Mouse (Mus musculus) hindbrain, embryonic 10.5 days (tissue): ENCODE measurements around the gene Plcd4. TPM values are rescaled to one million over a fixed set of nuclear protein-coding genes. Genes with fewer than 3 reads are reported as not detected.

Experiments
- DNase-seq: peaks from one replicate; pipeline ENCODE4 v3.0.0-alpha.2; 2017; ENCODE audit warnings: low spot score
- H3K27ac ChIP-seq: fragments of 300-500 bp; sonication (generic); 2 replicates; pipeline ENCODE4 v1.5.1; 2016; ENCODE audit warnings: mild to moderate bottlenecking, moderate library complexity
- H3K27me3 ChIP-seq: fragments of 300-500 bp; sonication (generic); 2 replicates; pipeline ENCODE4 v1.6.1; 2016; ENCODE audit warnings: mild to moderate bottlenecking; ENCODE audit not compliant: poor library complexity, insufficient read depth, severe bottlenecking
- H3K36me3 ChIP-seq: fragments of 300-500 bp; sonication (generic); 2 replicates; pipeline ENCODE4 v1.6.1; 2016; ENCODE audit warnings: mild to moderate bottlenecking, moderate library complexity
- H3K4me1 ChIP-seq: fragments of 300-500 bp; sonication (generic); replicated peaks from 2 replicates; pipeline ENCODE4 v1.6.1; 2016; ENCODE audit warnings: mild to moderate bottlenecking
- H3K4me3 ChIP-seq: fragments of 300-500 bp; sonication (generic); 2 replicates; pipeline ENCODE4 v1.5.1; 2016; ENCODE audit warnings: mild to moderate bottlenecking, moderate library complexity
- H3K9me3 ChIP-seq: fragments of 300-500 bp; sonication (generic); 2 replicates; pipeline ENCODE4 v1.6.1; 2016; ENCODE audit warnings: mild to moderate bottlenecking, moderate library complexity
- WGBS: fragments of 180-500 bp; shearing (Covaris S2); methylation state at CpG from one replicate; pipeline ENCODE4 v1.1.7; 2016; 5-methylcytosine and 5-hydroxymethylcytosine counted together
- polyA plus RNA-seq: library from polyadenylated mRNA; unstranded; fragments of >200 nt; fragmentation: Nextera tagmentation; extraction: Ambion mirVana; gene quantifications from 2 replicates; pipeline ENCODE4 v1.2.1, GENCODE M21; 2016

The Plcd4 gene
- polyA plus RNA-seq, 1 experiment from 2014 or later, result 1.3 TPM

- H3K36me3 ChIP-seq, result peaks cover 15% of the 10 kb centered on the region
- no peak overlapping the region for H3K4me3 ChIP-seq
- 89% methylated on average over 5 of the region's 5 CpGs for WGBS
- DNase-seq, result no peak
- no peaks in the 10 kb centered on the region for H3K9me3 ChIP-seq
- no peaks in the 10 kb centered on the region for H3K4me1 ChIP-seq
- no peak overlapping the region for H3K27ac ChIP-seq
- H3K27me3 ChIP-seq, result no peaks in the 10 kb centered on the region
These were observed 16.4 kb downstream of the Plcd4 start for GRCm38 (mm10) chr1:74559061-74559460.

DNA sequence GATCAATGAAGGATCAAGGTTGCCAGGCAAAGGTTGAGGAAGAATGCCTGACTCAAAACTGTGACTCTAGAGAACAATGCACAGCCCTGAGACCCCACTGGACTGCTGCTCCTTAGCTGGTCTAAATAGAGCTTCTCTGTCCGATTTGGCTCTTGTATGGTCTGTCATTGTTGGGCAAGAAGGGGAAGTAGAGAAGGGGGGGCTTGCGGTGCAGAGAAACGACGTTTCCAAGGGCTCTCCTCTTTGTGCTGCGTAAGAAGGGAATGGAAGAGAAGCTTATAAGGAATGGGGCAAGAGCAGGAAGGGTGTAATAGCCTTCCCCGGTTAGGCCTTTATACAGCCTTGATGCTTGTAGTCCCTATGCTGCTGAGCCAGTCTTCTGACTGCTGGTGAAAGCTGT, 23.1 kb downstream of the Plcd4 start:
- Histone ChIP-seq H3K4me1 (no peaks in the 10 kb centered on the region), H3K4me3 (no peak overlapping the region), H3K27me3 (no peaks in the 10 kb centered on the region), H3K9me3 (no peaks in the 10 kb centered on the region), H3K27ac (no peak overlapping the region), H3K36me3 (peaks cover 81% of the 10 kb centered on the region)
- WGBS, result 72% methylated on average over 6 of the region's 6 CpGs
- no peak for DNase-seq

DNA sequence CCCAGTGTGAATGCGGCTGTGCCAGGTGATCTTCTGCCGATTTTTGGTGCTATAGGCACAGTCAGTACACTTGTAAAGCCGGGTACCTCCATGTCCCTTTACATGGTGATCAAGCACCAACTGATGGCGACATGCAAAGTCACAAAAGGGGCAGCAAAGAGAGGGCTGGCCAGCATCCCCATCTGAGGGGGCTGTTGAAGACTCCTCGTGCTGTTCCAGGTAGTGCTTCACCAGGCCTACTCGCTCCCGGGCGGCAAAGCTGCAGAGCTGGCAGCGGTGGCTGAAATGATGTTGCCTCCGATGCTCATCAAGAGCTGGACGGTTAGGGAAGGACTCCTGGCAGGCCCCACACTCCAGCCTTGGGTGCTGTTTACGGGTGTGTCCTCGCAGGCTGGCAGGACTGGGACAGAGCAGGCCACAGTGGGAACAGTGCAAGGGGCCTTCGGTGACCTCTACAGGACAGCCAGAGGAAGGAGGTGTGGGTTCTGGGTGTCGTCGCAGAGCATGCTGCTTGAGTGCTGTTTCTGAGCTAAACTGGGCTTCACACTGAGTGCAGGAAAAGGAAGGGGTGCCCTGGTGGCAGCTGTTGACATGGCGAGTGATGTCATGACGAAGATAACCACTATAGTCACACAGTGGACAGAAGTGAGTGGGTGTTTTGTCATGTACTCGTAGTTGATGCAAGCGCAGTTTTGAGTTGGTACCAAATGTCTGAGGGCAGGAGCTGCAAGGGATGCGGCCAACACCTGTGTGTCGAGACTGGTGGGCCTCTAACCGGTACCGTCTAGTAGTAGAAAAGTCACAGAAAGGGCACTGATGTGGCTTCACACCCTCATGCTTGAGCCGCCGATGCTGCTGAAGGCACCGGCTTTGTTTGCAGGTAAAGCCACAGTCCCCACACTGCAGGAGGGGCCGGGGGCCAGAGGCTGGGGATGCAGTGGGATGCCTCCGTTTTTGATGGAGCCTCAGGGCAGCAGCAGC, 27.3 kb downstream of the Plcd4 start:
- WGBS, result 91% methylated on average over 29 of the region's 29 CpGs
- H3K36me3 ChIP-seq, result peaks cover 98% of the 10 kb centered on the region
- no peak for DNase-seq

GRCm38 (mm10) chr1:74582621-74583020, 39.9 kb downstream of the Plcd4 start:
- peaks cover 17% of the 10 kb centered on the region for H3K4me1 ChIP-seq

More for the DNA sequence above, 27.3 kb downstream of the Plcd4 start:
- H3K4me1 ChIP-seq, result no peaks in the 10 kb centered on the region
- H3K27ac ChIP-seq, result no peak overlapping the region
- no peaks in the 10 kb centered on the region for H3K9me3 ChIP-seq
- no peaks in the 10 kb centered on the region for H3K27me3 ChIP-seq
- no peak overlapping the region for H3K4me3 ChIP-seq

DNA sequence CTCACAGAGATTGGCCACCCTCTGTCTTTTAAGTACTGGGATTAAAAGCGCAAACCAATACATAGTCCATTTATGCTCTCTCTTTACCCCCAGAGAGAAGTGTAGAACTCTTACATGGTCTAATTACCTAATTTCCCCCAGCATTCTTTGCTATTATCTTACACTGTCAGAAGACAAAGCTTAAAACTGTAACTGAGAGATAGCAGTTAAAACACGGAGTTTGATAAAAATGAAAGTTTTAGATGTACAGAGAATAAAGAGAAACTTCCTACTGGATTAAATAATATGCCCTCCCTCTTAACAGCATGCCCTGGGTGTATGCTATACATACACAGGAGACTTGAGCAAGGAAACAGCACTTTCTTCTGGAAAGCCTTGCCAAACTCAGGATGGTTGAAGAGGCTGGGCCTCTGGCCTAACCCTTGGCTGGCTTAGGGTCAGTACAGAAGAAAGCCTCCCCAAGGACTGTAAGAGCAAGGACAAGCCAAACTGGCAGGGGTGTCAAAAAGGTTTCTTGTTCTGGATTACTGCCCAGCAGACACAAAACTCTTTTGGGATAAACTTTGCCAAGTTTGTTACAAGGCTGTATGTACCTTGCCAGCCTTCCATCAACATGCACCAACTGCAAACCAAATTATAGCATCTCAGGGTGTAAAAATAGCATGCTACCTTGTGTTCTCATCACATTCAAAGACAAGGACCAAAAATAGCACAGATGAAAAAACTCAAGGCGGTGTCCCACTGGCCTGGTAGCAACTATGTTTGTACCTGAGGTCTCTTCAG, 42.1 kb downstream of the Plcd4 start:
- Histone ChIP-seq H3K9me3 (no peaks in the 10 kb centered on the region), H3K4me3 (no peak overlapping the region), H3K36me3 (peaks cover 49% of the 10 kb centered on the region), H3K27ac (no peak overlapping the region), H3K27me3 (no peaks in the 10 kb centered on the region), H3K4me1 (peaks cover 24% of the 10 kb centered on the region)
- DNase-seq, result no peak
- 92% methylated on average over 3 of the region's 3 CpGs for WGBS

More at GRCm38 (mm10) chr1:74582621-74583020, 39.9 kb downstream of the Plcd4 start:
- no peak overlapping the region for H3K4me3 ChIP-seq
- H3K27ac ChIP-seq, result no peak overlapping the region
- no peaks in the 10 kb centered on the region for H3K27me3 ChIP-seq
- DNase-seq, result no peak
- H3K9me3 ChIP-seq, result no peaks in the 10 kb centered on the region
- WGBS, result 76% methylated on average over 3 of the region's 3 CpGs
- H3K36me3 ChIP-seq, result peaks cover 67% of the 10 kb centered on the region

GRCm38 (mm10) chr1:74587233-74587772, 44.6 kb downstream of the Plcd4 start:
- H3K36me3 ChIP-seq, result peaks cover 52% of the 10 kb centered on the region
- DNase-seq, result no peak
- no peaks in the 10 kb centered on the region for H3K27me3 ChIP-seq
- peak overlapping the region; percentile 90 for H3K27ac ChIP-seq
- WGBS, result under 1% methylated on average over 24 of the region's 24 CpGs
- H3K9me3 ChIP-seq, result no peaks in the 10 kb centered on the region
- peaks cover 24% of the 10 kb centered on the region for H3K4me1 ChIP-seq
- H3K4me3 ChIP-seq, result peak overlapping the region; percentile 94

- under 1% methylated on average over 48 of the region's 48 CpGs for WGBS
- DNase-seq, result peak; percentile 99
- peak within 1 kb of the TSS; percentile 94 for H3K4me3 ChIP-seq
- H3K36me3 ChIP-seq, result peaks cover 50% of the 10 kb centered on the region
- H3K4me1 ChIP-seq, result peaks cover 24% of the 10 kb centered on the region
- H3K9me3 ChIP-seq, result no peaks in the 10 kb centered on the region
- H3K27ac ChIP-seq, result peak within 1 kb of the TSS; percentile 90
- H3K27me3 ChIP-seq, result no peaks in the 10 kb centered on the region
These were observed 45.2 kb downstream of the Plcd4 start, which contains the start of the genes Zfp142 and Bcs1l for GRCm38 (mm10) chr1:74587773-74588445. TSS of gene Zfp142 (minus strand) at chr1:74588246. TSS of gene Bcs1l (plus strand) at chr1:74588289.

DNA sequence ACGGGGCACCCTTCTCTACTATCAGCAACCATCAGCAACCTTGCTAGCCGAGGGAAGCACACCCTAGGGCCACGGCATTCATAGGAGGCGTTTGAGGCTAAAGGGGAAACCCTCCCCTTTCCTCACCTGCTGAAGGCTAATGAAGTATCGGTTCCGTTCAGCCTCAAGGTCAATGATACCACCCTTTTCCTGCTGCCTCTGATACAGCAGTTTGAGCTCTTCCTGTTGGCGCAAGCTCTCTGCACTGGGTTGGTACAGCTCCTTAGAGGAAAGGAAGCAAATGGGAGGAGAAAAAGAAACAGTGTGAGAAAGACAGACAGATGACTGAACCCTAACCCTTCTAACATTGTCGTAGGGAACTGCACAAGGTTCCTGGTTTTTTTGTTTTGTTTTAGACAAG, 51.7 kb downstream of the Plcd4 start:
- 89% methylated on average over 8 of the region's 8 CpGs for WGBS
- Histone ChIP-seq H3K4me1 (no peaks in the 10 kb centered on the region; the same call in 1 of the 2 replicates), H3K4me3 (no peak overlapping the region), H3K27me3 (no peaks in the 10 kb centered on the region), H3K27ac (no peak overlapping the region), H3K9me3 (no peaks in the 10 kb centered on the region), H3K36me3 (peaks cover 92% of the 10 kb centered on the region)
- no peak for DNase-seq

DNA sequence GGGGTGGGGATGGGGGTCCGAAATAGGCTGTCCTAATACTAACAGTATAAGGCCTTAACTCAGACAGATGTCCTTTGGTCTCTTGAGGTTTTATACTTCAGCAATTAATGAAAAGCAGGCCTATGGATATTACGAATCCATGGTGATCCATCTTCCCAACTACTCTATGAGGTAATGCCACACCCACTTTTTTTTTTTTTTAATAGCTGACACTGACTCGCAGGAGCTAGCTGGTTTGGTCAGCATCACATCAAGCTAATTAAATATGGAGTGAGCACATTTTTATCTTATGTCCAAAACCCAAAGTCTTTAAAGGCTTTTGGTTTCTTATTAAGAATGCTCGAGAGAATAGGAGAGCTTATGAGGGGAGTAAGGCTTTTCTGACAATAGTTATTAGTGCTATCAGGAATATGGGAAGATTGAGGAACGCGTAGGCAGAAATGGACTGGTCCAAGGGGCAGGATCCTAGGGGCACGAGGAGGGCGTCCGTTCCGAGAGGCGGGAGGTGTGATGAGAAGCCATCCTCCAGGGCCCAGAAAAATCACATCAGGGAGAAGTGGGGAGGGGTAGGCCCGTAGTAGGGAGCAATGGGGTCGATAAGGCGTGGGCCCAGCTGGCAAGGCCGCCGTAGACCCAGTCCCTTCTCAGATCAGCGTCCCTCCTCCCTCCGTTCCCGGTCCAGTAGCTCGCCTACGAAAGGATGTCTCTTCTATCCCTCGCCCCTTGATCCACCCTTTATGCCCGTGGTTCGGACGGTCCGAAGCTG, 58.0 kb downstream of the Plcd4 start:
- H3K36me3 ChIP-seq, result peaks cover 56% of the 10 kb centered on the region
- no peaks in the 10 kb centered on the region for H3K9me3 ChIP-seq
- H3K27me3 ChIP-seq, result no peaks in the 10 kb centered on the region
- peak overlapping the region; percentile 83 for H3K27ac ChIP-seq
- WGBS, result 10% methylated on average over 26 of the region's 26 CpGs
- peaks cover 19% of the 10 kb centered on the region for H3K4me1 ChIP-seq
- peak overlapping the region; percentile 93 for H3K4me3 ChIP-seq
- no peak for DNase-seq

GRCm38 (mm10) chr1:74601267-74601962, 58.7 kb downstream of the Plcd4 start, which contains the start of the genes Rnf25 and Stk36:
TSS of gene Rnf25 (minus strand) at chr1:74601397.
TSS of gene Stk36 (plus strand) at chr1:74601445.
- Histone ChIP-seq H3K4me1 (peaks cover 19% of the 10 kb centered on the region), H3K27ac (peak within 1 kb of the TSS; percentile 83), H3K36me3 (peaks cover 53% of the 10 kb centered on the region), H3K27me3 (no peaks in the 10 kb centered on the region), H3K4me3 (peak within 1 kb of the TSS; percentile 93), H3K9me3 (no peaks in the 10 kb centered on the region)
- peak; percentile 89 for DNase-seq
- WGBS, result 9% methylated on average over 25 of the region's 25 CpGs
